Mouse (Mus musculus) stomach, postnatal 0 days (tissue): ENCODE measurements around the gene Snd1.

Source experiments
- CTCF ChIP-seq: IDR thresholded peaks from 2 replicates; pipeline ENCODE4 v1.5.1; 2016; ENCODE audit warnings: antibody characterized with exemption, low read depth, mild to moderate bottlenecking, moderate library complexity
- EP300 ChIP-seq: optimal IDR thresholded peaks from 2 replicates; pipeline ENCODE3; 2016; ENCODE audit warnings: antibody characterized with exemption

GRCm38 (mm10) chr6:28622522-28622921, 147.6 kb downstream of the Snd1 start:
- TF ChIP-seq CTCF (no peak), EP300 (no peak)
